Mouse (Mus musculus): ENCODE data around the gene Dop1b. TPM values are rescaled to one million over a fixed set of nuclear protein-coding genes. Genes with fewer than 3 reads are reported as not detected.

The Dop1b gene
- polyA plus RNA-seq, 1 experiment from 2014 or later, result 15.6 TPM

- Histone ChIP-seq H3K9me3 (ENCODE audit: control insufficient read depth, low read length) (no peaks in the 10 kb centered on the region), H3K4me3 (ENCODE audit: low read depth, low read length) (no peak overlapping the region), H3K9ac (ENCODE audit: low read length) (no peak overlapping the region), H3K4me2 (ENCODE audit: low read length) (no peak overlapping the region), H3K4me1 (replicated peaks; ENCODE audit: control insufficient read depth, insufficient read depth, low read length) (peaks cover 9% of the 10 kb centered on the region), H3K27me3 (replicated peaks; ENCODE audit: control insufficient read depth, insufficient read depth, low read length) (peaks cover 8% of the 10 kb centered on the region; the same call in 1 of the 2 replicates), H3K36me3 (ENCODE audit: control insufficient read depth, insufficient read depth, low read length) (no peaks in the 10 kb centered on the region), H3K27ac (ENCODE audit: low read depth) (no peak overlapping the region)
- WGBS, result 22% methylated on average over 5 of the region's 5 CpGs
- ATAC-seq (replicated peaks; ENCODE audit: low FRiP score, low TSS enrichment, low read depth) (peak; percentile 55; the same call in 1 of the 2 replicates), DNase-seq (ENCODE audit: low spot score) (peak; percentile 63)
Measured at GRCm38 (mm10) chr16:93717299-93717703, 5.6 kb downstream of the Dop1b start.

- no peak overlapping the region for H3K27ac ChIP-seq (ENCODE audit: low read depth)
- no peaks in the 10 kb centered on the region; the same call in 1 of the 2 replicates for H3K36me3 ChIP-seq (ENCODE audit: control insufficient read depth, insufficient read depth, low read length)
- no peak overlapping the region for H3K4me2 ChIP-seq (ENCODE audit: low read length)
- no peak overlapping the region for H3K4me3 ChIP-seq (ENCODE audit: low read depth, low read length)
- WGBS, result 81% methylated on average over 5 of the region's 5 CpGs
- H3K27me3 ChIP-seq (replicated peaks; ENCODE audit: control insufficient read depth, insufficient read depth, low read length), result no peaks in the 10 kb centered on the region
- DNase-seq (ENCODE audit: low spot score) (no peak), ATAC-seq (replicated peaks; ENCODE audit: low FRiP score, low TSS enrichment, low read depth) (no peak)
- no peaks in the 10 kb centered on the region for H3K9me3 ChIP-seq (ENCODE audit: control insufficient read depth, low read length)
- H3K4me1 ChIP-seq (replicated peaks; ENCODE audit: control insufficient read depth, insufficient read depth, low read length), result peaks cover 6% of the 10 kb centered on the region; the same call in 1 of the 2 replicates
- H3K9ac ChIP-seq (ENCODE audit: low read length), result no peak overlapping the region
Measured at GRCm38 (mm10) chr16:93721771-93722170, 10.1 kb downstream of the Dop1b start.

- H3K27ac ChIP-seq (ENCODE audit: low read depth), result no peak overlapping the region
- ATAC-seq (replicated peaks; ENCODE audit: low FRiP score, low TSS enrichment, low read depth), result no peak
- 59% methylated on average over 2 of the region's 2 CpGs for WGBS
Measured at GRCm38 (mm10) chr16:93722476-93722875, 10.8 kb downstream of the Dop1b start.

GRCm38 (mm10) chr16:93725417-93726144 lies 13.9 kb downstream of the Dop1b start:
- Histone ChIP-seq H3K9me3 (ENCODE audit: control insufficient read depth, low read length) (no peaks in the 10 kb centered on the region), H3K36me3 (ENCODE audit: control insufficient read depth, insufficient read depth, low read length) (no peaks in the 10 kb centered on the region; the same call in 1 of the 2 replicates), H3K4me3 (ENCODE audit: low read depth, low read length) (no peak overlapping the region), H3K4me2 (ENCODE audit: low read length) (no peak overlapping the region), H3K27ac (ENCODE audit: low read depth) (no peak overlapping the region), H3K9ac (ENCODE audit: low read length) (no peak overlapping the region), H3K27me3 (replicated peaks; ENCODE audit: control insufficient read depth, insufficient read depth, low read length) (no peaks in the 10 kb centered on the region), H3K4me1 (replicated peaks; ENCODE audit: control insufficient read depth, insufficient read depth, low read length) (peaks cover 7% of the 10 kb centered on the region; the same call in 1 of the 2 replicates)
- no peak for DNase-seq (ENCODE audit: low spot score)
- 61% methylated on average over 8 of the region's 8 CpGs for WGBS
- ATAC-seq (replicated peaks; ENCODE audit: low FRiP score, low TSS enrichment, low read depth), result no peak

More at GRCm38 (mm10) chr16:93722476-93722875, 10.8 kb downstream of the Dop1b start:
- Histone ChIP-seq H3K9ac (ENCODE audit: low read length) (no peak overlapping the region), H3K4me3 (ENCODE audit: low read depth, low read length) (no peak overlapping the region), H3K4me2 (ENCODE audit: low read length) (no peak overlapping the region), H3K36me3 (ENCODE audit: control insufficient read depth, insufficient read depth, low read length) (no peaks in the 10 kb centered on the region; the same call in 1 of the 2 replicates), H3K4me1 (replicated peaks; ENCODE audit: control insufficient read depth, insufficient read depth, low read length) (no peaks in the 10 kb centered on the region), H3K27me3 (replicated peaks; ENCODE audit: control insufficient read depth, insufficient read depth, low read length) (no peaks in the 10 kb centered on the region), H3K9me3 (ENCODE audit: control insufficient read depth, low read length) (no peaks in the 10 kb centered on the region)
- no peak for DNase-seq (ENCODE audit: low spot score)

DNA sequence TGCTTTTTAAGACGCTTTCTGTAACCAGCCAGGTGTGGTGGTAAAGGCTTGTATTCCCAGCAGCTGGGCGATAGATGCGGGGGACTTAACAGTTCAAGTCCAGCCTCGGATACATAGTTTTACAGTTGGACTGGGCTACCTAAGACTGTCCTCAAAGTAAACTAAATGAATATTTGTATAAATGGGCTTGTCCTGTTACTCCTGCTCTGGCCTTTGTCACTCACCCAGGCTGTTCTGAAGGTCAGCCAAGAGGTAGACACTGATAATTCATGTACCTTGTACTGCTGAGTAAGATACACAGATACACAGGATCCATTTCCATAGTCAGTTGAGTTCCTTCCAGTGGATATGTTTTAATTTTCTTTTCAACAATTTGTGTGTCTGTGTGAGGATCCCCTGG lies 14.5 kb downstream of the Dop1b start:
- no peak overlapping the region for H3K9ac ChIP-seq (ENCODE audit: low read length)
- no peaks in the 10 kb centered on the region for H3K27me3 ChIP-seq (replicated peaks; ENCODE audit: control insufficient read depth, insufficient read depth, low read length)
- H3K36me3 ChIP-seq (ENCODE audit: control insufficient read depth, insufficient read depth, low read length), result no peaks in the 10 kb centered on the region; the same call in 1 of the 2 replicates
- ATAC-seq (replicated peaks; ENCODE audit: low FRiP score, low TSS enrichment, low read depth), result no peak
- DNase-seq (ENCODE audit: low spot score), result no peak
- 78% methylated on average over 4 of the region's 4 CpGs for WGBS
- no peak overlapping the region for H3K27ac ChIP-seq (ENCODE audit: low read depth)
- no peaks in the 10 kb centered on the region for H3K9me3 ChIP-seq (ENCODE audit: control insufficient read depth, low read length)
- peaks cover 7% of the 10 kb centered on the region; the same call in 1 of the 2 replicates for H3K4me1 ChIP-seq (replicated peaks; ENCODE audit: control insufficient read depth, insufficient read depth, low read length)
- H3K4me3 ChIP-seq (ENCODE audit: low read depth, low read length), result no peak overlapping the region
- no peak overlapping the region for H3K4me2 ChIP-seq (ENCODE audit: low read length)

- Histone ChIP-seq H3K4me3 (ENCODE audit: low read depth, low read length) (no peak overlapping the region), H3K4me2 (ENCODE audit: low read length) (no peak overlapping the region), H3K27me3 (replicated peaks; ENCODE audit: control insufficient read depth, insufficient read depth, low read length) (no peaks in the 10 kb centered on the region), H3K36me3 (ENCODE audit: control insufficient read depth, insufficient read depth, low read length) (no peaks in the 10 kb centered on the region; the same call in 1 of the 2 replicates), H3K27ac (ENCODE audit: low read depth) (no peak overlapping the region), H3K9ac (ENCODE audit: low read length) (no peak overlapping the region), H3K9me3 (ENCODE audit: control insufficient read depth, low read length) (no peaks in the 10 kb centered on the region), H3K4me1 (replicated peaks; ENCODE audit: control insufficient read depth, insufficient read depth, low read length) (peaks cover 10% of the 10 kb centered on the region)
- ATAC-seq (replicated peaks; ENCODE audit: low FRiP score, low TSS enrichment, low read depth) (no peak), DNase-seq (ENCODE audit: low spot score) (no peak)
- WGBS, result 75% methylated on average over 9 of the region's 9 CpGs
Measured at GRCm38 (mm10) chr16:93728676-93729075, 17.0 kb downstream of the Dop1b start.

- peaks cover 14% of the 10 kb centered on the region for H3K4me1 ChIP-seq (replicated peaks; ENCODE audit: control insufficient read depth, insufficient read depth, low read length)
- H3K27ac ChIP-seq (ENCODE audit: low read depth), result no peak overlapping the region
- H3K36me3 ChIP-seq (ENCODE audit: control insufficient read depth, insufficient read depth, low read length), result no peaks in the 10 kb centered on the region; the same call in 1 of the 2 replicates
- H3K4me2 ChIP-seq (ENCODE audit: low read length), result no peak overlapping the region
- no peak for DNase-seq (ENCODE audit: low spot score)
- H3K9me3 ChIP-seq (ENCODE audit: control insufficient read depth, low read length), result no peaks in the 10 kb centered on the region
- ATAC-seq (replicated peaks; ENCODE audit: low FRiP score, low TSS enrichment, low read depth), result no peak
- H3K9ac ChIP-seq (ENCODE audit: low read length), result no peak overlapping the region
- no peak overlapping the region for H3K4me3 ChIP-seq (ENCODE audit: low read depth, low read length)
- H3K27me3 ChIP-seq (replicated peaks; ENCODE audit: control insufficient read depth, insufficient read depth, low read length), result no peaks in the 10 kb centered on the region
- WGBS, result 75% methylated on average over 23 of the region's 23 CpGs
Measured at GRCm38 (mm10) chr16:93729801-93730721, 18.4 kb downstream of the Dop1b start.

DNA sequence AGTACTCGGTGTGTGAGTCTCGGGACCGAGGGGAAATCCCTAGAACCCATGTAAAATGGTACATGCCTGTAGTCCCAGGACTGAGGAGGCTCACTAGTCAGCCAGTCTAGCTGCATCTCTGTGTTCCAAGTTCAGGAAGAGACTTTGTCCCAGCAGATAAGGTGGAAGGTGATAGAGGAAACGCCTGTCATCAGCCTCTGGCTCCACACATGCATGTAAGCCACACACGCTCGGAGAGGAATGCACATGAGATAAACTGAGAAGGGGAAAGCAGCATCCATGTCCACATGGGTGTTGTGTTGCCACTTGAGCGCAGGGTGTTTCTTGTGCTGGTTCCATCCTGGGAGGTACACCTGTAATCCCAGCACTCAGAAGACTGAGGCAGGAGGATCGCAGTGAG lies 19.6 kb downstream of the Dop1b start:
- H3K4me2 ChIP-seq (ENCODE audit: low read length), result no peak overlapping the region

More for the DNA sequence above, 19.6 kb downstream of the Dop1b start:
- H3K4me1 ChIP-seq (replicated peaks; ENCODE audit: control insufficient read depth, insufficient read depth, low read length), result peaks cover 14% of the 10 kb centered on the region
- ATAC-seq (replicated peaks; ENCODE audit: low FRiP score, low TSS enrichment, low read depth), result no peak
- no peaks in the 10 kb centered on the region for H3K9me3 ChIP-seq (ENCODE audit: control insufficient read depth, low read length)
- no peak overlapping the region for H3K9ac ChIP-seq (ENCODE audit: low read length)
- no peaks in the 10 kb centered on the region for H3K27me3 ChIP-seq (replicated peaks; ENCODE audit: control insufficient read depth, insufficient read depth, low read length)
- peaks cover 3% of the 10 kb centered on the region; the same call in 1 of the 2 replicates for H3K36me3 ChIP-seq (ENCODE audit: control insufficient read depth, insufficient read depth, low read length)
- no peak for DNase-seq (ENCODE audit: low spot score)
- WGBS, result 87% methylated on average over 8 of the region's 8 CpGs
- no peak overlapping the region for H3K27ac ChIP-seq (ENCODE audit: low read depth)
- no peak overlapping the region for H3K4me3 ChIP-seq (ENCODE audit: low read depth, low read length)
